Mouse (Mus musculus) heart, adult 9 months (tissue): Measurements from ENCODE around the gene Ext2.
A peak's percentile ranks its signal among the peaks of the same experiment; 100 is the strongest.

Source experiments
- DNase-seq, 2 experiments: peaks; one replicate each; pipeline ENCODE4 v3.0.0; 2022; ENCODE audit warnings: low spot score in 2 of 2

The Ext2 gene

GRCm38 (mm10) chr2:93776267-93777055 is 45.9 kb downstream of the Ext2 start:
- no peak for DNase-seq

- no peak for DNase-seq
Observed at GRCm38 (mm10) chr2:93775431-93775830, 46.9 kb downstream of the Ext2 start.

GRCm38 (mm10) chr2:93774946-93775345 is 47.4 kb downstream of the Ext2 start:
- no peak for DNase-seq

GRCm38 (mm10) chr2:93772765-93773085 is 49.6 kb downstream of the Ext2 start:
- DNase-seq, result no peak

- no peak for DNase-seq
Observed at GRCm38 (mm10) chr2:93772054-93772764, 50.2 kb downstream of the Ext2 start.

- no peak for DNase-seq
Observed at GRCm38 (mm10) chr2:93770895-93771294, 51.5 kb downstream of the Ext2 start.

GRCm38 (mm10) chr2:93769875-93770274 is 52.5 kb downstream of the Ext2 start:
- DNase-seq, result no peak

- DNase-seq, result no peak
Observed at GRCm38 (mm10) chr2:93765721-93766120, 56.6 kb downstream of the Ext2 start.

- no peak for DNase-seq
Observed at GRCm38 (mm10) chr2:93764211-93764610, 58.2 kb downstream of the Ext2 start.

GRCm38 (mm10) chr2:93760389-93760788 is 62.0 kb downstream of the Ext2 start:
- DNase-seq, result no peak

GRCm38 (mm10) chr2:93759173-93759572 is 63.2 kb downstream of the Ext2 start:
- no peak for DNase-seq

GRCm38 (mm10) chr2:93758298-93758697 is 64.1 kb downstream of the Ext2 start:
- DNase-seq, result no peak

- DNase-seq, result no peak
Observed at GRCm38 (mm10) chr2:93754366-93754765, 68.0 kb downstream of the Ext2 start.

- DNase-seq, result no peak
Observed at GRCm38 (mm10) chr2:93753147-93753758, 69.1 kb downstream of the Ext2 start.

- no peak for DNase-seq
Observed at GRCm38 (mm10) chr2:93749709-93750108, 72.7 kb downstream of the Ext2 start.

GRCm38 (mm10) chr2:93747538-93748126 is 74.7 kb downstream of the Ext2 start:
- no peak for DNase-seq

GRCm38 (mm10) chr2:93746620-93747019 is 75.7 kb downstream of the Ext2 start:
- DNase-seq, result no peak

GRCm38 (mm10) chr2:93746162-93746561 is 76.2 kb downstream of the Ext2 start:
- no peak for DNase-seq

- no peak for DNase-seq
Observed at GRCm38 (mm10) chr2:93745741-93746140, 76.6 kb downstream of the Ext2 start.

GRCm38 (mm10) chr2:93744346-93745229 is 77.8 kb downstream of the Ext2 start:
- no peak for DNase-seq

GRCm38 (mm10) chr2:93741700-93742099 is 80.7 kb downstream of the Ext2 start:
- DNase-seq, result peak in 1 of 2 experiments; percentile 9
